Mouse (Mus musculus): Measurements from ENCODE around the gene Gipc3. TPM values are rescaled to one million over a fixed set of nuclear protein-coding genes. Genes with fewer than 3 reads are reported as not detected.

Gene Gipc3
- total and polyA plus RNA-seq, 2 experiments from 2014 or later, result 0.16 TPM; not detected in 1

DNA sequence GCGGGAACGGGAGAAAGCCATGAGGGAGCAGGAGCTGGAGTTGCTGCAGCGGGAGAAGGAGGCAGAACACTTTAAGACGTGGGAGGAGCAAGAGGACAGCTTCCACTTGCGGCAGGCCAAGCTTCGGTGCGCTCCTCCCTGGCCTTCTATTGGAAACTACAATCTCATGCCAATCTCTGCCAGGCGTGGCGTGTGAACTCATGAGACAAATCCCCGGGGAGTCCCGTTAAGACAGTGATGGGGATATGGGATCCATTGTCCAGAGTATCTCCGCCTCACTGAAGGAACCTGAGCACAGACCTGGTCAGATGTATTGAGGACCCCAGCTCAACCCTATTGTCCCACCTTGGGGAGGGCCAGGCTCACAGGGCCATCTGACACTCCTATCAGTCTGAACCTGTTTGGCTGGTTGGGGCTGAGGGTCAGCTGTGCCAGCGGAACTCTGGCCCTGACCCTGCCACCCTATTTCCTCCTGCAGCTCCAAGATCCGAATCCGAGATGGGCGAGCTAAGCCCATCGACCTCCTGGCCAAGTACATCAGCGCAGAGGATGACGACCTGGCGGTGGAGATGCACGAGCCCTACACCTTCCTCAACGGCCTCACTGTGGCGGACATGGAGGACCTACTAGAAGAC is 19.8 kb downstream of the Gipc3 start:
- TF ChIP-seq CTCF (IDR thresholded peaks at IDR 0.05; ENCODE audit: low read depth), result no peak
- Histone ChIP-seq H3K4me2 (ENCODE audit: low read depth, low read length) (no peak overlapping the region), H3K4me3 (ENCODE audit: low read length) (no peak overlapping the region), H3K27ac (no peak overlapping the region), H3K4me1 (ENCODE audit: insufficient read depth, low read length) (peaks cover 11% of the 10 kb centered on the region; the same call in 1 of the 2 replicates), H3K9me3 (ENCODE audit: low read length) (no peaks in the 10 kb centered on the region), H3K27me3 (ENCODE audit: insufficient read depth, low read length) (no peaks in the 10 kb centered on the region), H3K36me3 (ENCODE audit: insufficient read depth, low read length) (peaks cover 53% of the 10 kb centered on the region), H3K9ac (replicated peaks; ENCODE audit: low read length) (no peak overlapping the region)
- ATAC-seq (no peak), DNase-seq (ENCODE audit: low spot score) (no peak)
- 93% methylated on average over 23 of the region's 23 CpGs for WGBS

DNA sequence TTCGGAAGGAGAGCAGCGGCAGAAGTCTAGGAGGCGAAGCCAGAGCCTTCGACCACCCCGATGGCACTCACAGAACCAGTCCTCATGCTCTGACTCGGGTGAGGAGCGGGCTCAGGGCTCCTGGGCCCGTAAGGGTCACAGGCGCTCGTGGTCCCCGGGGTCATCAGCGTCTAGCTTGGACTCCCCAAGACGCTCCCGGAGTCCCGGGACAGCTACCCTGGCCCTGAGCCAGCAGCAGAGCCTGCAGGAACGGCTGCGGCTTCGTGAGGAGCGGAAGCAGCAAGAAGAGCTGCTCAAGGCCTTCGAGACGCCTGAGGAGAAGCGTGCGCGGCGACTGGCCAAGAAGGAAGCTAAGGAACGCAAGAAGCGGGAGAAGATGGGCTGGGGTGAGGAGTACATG is 20.6 kb downstream of the Gipc3 start:
- Histone ChIP-seq H3K27ac (no peak overlapping the region), H3K4me3 (ENCODE audit: low read length) (no peak overlapping the region), H3K4me1 (ENCODE audit: insufficient read depth, low read length) (peaks cover 11% of the 10 kb centered on the region; the same call in 1 of the 2 replicates), H3K4me2 (ENCODE audit: low read depth, low read length) (no peak overlapping the region; the same call in 1 of the 2 replicates), H3K27me3 (ENCODE audit: insufficient read depth, low read length) (no peaks in the 10 kb centered on the region), H3K9me3 (ENCODE audit: low read length) (no peaks in the 10 kb centered on the region), H3K9ac (replicated peaks; ENCODE audit: low read length) (no peak overlapping the region), H3K36me3 (ENCODE audit: insufficient read depth, low read length) (peaks cover 57% of the 10 kb centered on the region)
- DNase-seq (ENCODE audit: low spot score) (no peak), ATAC-seq (no peak)
- WGBS, result 92% methylated on average over 27 of the region's 27 CpGs
- no peak for TF ChIP-seq CTCF (IDR thresholded peaks at IDR 0.05; ENCODE audit: low read depth)

DNA sequence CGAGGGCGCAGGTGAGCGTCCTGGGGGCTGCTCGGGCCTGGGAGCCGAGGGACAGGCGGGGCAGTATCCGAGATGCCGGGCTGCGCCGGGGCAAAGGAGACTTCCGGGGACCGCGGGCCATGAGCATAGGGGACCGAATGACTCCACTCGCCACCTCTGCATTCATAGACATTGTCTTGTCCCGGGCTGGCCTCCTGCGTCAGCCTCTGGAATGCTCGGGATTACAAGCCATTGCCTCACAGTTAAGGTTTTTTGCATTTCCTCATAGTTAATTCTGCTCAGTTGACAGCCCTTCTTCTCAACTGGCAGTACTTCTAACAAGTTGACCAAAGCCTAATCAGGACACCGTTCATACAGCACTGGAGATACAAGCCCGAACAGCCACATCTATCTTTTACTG is 21.6 kb downstream of the Gipc3 start:
- peaks cover 11% of the 10 kb centered on the region; the same call in 1 of the 2 replicates for H3K4me1 ChIP-seq (ENCODE audit: insufficient read depth, low read length)
- H3K27me3 ChIP-seq (ENCODE audit: insufficient read depth, low read length), result no peaks in the 10 kb centered on the region
- ATAC-seq (no peak), DNase-seq (ENCODE audit: low spot score) (no peak)
- peak overlapping the region; percentile 93 for H3K27ac ChIP-seq
- H3K9me3 ChIP-seq (ENCODE audit: low read length), result no peaks in the 10 kb centered on the region
- peaks cover 49% of the 10 kb centered on the region for H3K36me3 ChIP-seq (ENCODE audit: insufficient read depth, low read length)
- H3K9ac ChIP-seq (replicated peaks; ENCODE audit: low read length), result peak overlapping the region; percentile 86
- peak overlapping the region; percentile 85 for H3K4me2 ChIP-seq (ENCODE audit: low read depth, low read length)
- peak overlapping the region; percentile 97 for H3K4me3 ChIP-seq (ENCODE audit: low read length)
- WGBS, result 3% methylated on average over 19 of the region's 20 CpGs
- no peak for TF ChIP-seq CTCF (IDR thresholded peaks at IDR 0.05; ENCODE audit: low read depth)

DNA sequence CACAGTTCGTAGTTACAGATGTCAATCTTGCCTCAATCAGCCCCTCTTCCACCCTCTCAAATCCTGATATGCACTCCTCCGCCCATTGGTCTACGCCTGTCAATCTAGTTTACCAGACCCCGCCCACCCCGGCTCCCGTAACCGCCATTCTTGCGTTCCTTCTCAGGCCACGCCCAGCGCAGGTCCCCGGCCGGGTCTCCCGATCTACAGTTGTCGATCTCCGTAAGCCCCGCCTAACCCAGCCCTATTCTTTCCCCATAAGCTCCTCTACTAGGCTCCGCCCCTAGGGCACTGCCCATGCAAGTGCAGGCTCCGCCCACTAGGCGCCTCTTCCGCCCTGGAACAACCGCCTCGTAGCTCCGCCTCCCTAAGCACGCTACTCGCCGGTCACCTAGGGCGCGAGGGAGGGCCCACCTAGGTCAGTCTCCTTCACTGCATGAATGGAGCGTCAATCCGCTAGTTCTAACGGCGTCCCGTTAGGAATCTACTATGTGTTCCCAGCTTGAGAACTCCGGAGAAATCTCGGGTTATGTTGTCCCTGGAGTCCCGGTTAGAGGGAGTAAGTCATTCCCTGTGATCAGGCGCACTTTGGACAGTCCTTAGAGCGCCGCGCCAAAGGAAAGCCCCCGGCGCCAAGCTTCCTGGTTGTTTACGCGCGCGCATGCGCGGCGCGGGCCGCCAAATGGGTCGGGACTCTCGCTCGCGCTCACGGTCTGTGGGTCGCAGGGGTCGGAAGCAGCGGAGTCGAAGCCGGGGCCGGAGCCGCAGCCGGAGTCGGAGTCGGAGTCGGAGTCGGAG is 22.3 kb downstream of the Gipc3 start, which contains the start of gene Cactin:
Cactin (plus strand) TSS at position 554 of the 798 bp plus-strand sequence.
- H3K4me2 ChIP-seq (ENCODE audit: low read depth, low read length), result peak within 1 kb of the TSS; percentile 85
- no peaks in the 10 kb centered on the region for H3K27me3 ChIP-seq (ENCODE audit: insufficient read depth, low read length)
- peak within 1 kb of the TSS; percentile 86 for H3K9ac ChIP-seq (replicated peaks; ENCODE audit: low read length)
- H3K4me1 ChIP-seq (ENCODE audit: insufficient read depth, low read length), result peaks cover 11% of the 10 kb centered on the region; the same call in 1 of the 2 replicates
- TF ChIP-seq CTCF (IDR thresholded peaks at IDR 0.05; ENCODE audit: low read depth), result peak; percentile 57
- H3K27ac ChIP-seq, result peak within 1 kb of the TSS; percentile 93
- WGBS, result under 1% methylated on average over 68 of the region's 68 CpGs
- peak within 1 kb of the TSS; percentile 97 for H3K4me3 ChIP-seq (ENCODE audit: low read length)
- ATAC-seq (peak; percentile 96), DNase-seq (ENCODE audit: low spot score) (peak; percentile 100)
- H3K9me3 ChIP-seq (ENCODE audit: low read length), result no peaks in the 10 kb centered on the region
- H3K36me3 ChIP-seq (ENCODE audit: insufficient read depth, low read length), result peaks cover 49% of the 10 kb centered on the region

DNA sequence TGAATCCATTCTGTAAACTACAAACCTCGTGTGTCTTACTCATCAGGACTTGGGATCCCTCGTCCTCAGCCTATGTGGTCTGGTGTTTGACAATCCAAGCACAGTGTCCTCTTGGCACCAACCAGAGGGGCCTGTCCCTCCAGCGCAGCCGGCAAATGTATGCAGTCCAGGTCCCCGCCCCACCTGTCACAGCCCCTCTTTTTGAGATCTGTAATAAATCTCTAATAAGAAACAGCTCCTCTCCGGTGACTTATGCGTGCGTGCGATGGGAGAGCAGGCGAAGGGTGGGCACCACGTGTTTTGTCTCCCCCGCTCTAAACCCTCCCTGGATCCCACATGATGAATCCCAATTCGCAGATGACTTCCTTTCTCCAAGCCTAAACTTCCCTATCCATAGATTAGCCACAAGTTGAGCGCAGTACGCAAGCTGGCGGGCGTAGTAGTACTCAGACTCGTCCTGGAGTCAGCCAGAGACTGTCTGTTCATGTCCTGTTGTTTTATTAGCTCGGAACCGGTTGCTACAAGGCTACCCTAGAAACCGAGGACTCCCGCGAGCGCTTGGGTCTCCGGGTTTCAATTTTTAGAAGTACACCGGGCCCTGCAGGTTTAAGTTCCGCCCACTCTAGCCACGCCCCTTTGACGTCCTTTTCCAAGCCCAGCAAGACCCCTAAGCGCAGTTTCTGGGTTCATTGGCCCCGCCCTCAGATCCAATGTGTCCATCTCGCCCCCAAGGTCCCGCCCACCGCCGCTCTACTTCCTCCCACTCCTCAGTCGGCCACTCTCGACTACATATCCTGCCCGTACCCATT is 23.1 kb downstream of the Gipc3 start:
- 1% methylated on average over 38 of the region's 38 CpGs for WGBS
- DNase-seq (ENCODE audit: low spot score) (peak; percentile 98), ATAC-seq (peak; percentile 11; the same call in 1 of the 2 replicates)
- peaks cover 49% of the 10 kb centered on the region for H3K36me3 ChIP-seq (ENCODE audit: insufficient read depth, low read length)
- no peaks in the 10 kb centered on the region for H3K9me3 ChIP-seq (ENCODE audit: low read length)
- H3K4me1 ChIP-seq (ENCODE audit: insufficient read depth, low read length), result peaks cover 11% of the 10 kb centered on the region; the same call in 1 of the 2 replicates
- H3K4me3 ChIP-seq (ENCODE audit: low read length), result peak overlapping the region; percentile 97
- no peaks in the 10 kb centered on the region for H3K27me3 ChIP-seq (ENCODE audit: insufficient read depth, low read length)
- peak overlapping the region; percentile 93 for H3K27ac ChIP-seq
- H3K9ac ChIP-seq (replicated peaks; ENCODE audit: low read length), result peak overlapping the region; percentile 48
- H3K4me2 ChIP-seq (ENCODE audit: low read depth, low read length), result peak overlapping the region; percentile 85
- TF ChIP-seq CTCF (IDR thresholded peaks at IDR 0.05; ENCODE audit: low read depth), result no peak

DNA sequence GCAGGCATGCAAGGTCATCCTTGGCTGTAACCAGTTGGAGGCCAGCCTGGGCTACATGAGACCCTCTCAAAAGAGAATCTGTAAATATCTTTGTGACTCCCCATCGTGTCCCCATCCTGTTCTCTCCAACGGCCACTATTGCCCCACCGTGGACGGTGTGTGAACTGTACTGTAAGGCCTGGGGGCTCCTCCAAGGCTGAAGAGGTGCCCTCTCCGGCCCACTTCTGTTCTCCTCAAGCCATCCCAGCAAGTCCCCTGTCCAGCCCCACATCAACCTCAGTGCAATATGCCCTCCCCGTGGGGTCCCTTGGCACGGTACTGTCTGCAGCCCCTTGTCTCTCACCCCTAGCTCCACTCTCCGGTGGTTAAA is 23.8 kb downstream of the Gipc3 start:
- H3K27ac ChIP-seq, result peak overlapping the region; percentile 93
- DNase-seq (ENCODE audit: low spot score), result peak; percentile 23
- peaks cover 11% of the 10 kb centered on the region; the same call in 1 of the 2 replicates for H3K4me1 ChIP-seq (ENCODE audit: insufficient read depth, low read length)
- ATAC-seq, result no peak
- H3K9me3 ChIP-seq (ENCODE audit: low read length), result no peaks in the 10 kb centered on the region
- peak; percentile 52 for TF ChIP-seq CTCF (IDR thresholded peaks at IDR 0.05; ENCODE audit: low read depth)
- peak overlapping the region; percentile 85 for H3K4me2 ChIP-seq (ENCODE audit: low read depth, low read length)
- H3K36me3 ChIP-seq (ENCODE audit: insufficient read depth, low read length), result peaks cover 49% of the 10 kb centered on the region
- no peaks in the 10 kb centered on the region for H3K27me3 ChIP-seq (ENCODE audit: insufficient read depth, low read length)
- peak overlapping the region; percentile 48 for H3K9ac ChIP-seq (replicated peaks; ENCODE audit: low read length)
- H3K4me3 ChIP-seq (ENCODE audit: low read length), result peak overlapping the region; percentile 97
- WGBS, result 33% methylated on average over 8 of the region's 8 CpGs

Data from hindbrain, postnatal 0 days (tissue).